ENCODE assay signal across 12 mouse cellular contexts in genomic region chr5:81345436-81346131, GRCm38 (mm10).
DNase-seq lines count a peak whose midpoint lies in the region; ATAC-seq lines count a peak whose summit lies in the region.
"Had no signal": no experiment of that assay in that cellular context is flagged by ENCODE, and none has a peak within 500 bp of the region (broad histone marks: within the 10 kb centered on the region; RNA-seq: fewer than 3 reads in every experiment).

No protein-coding gene starts in this region.

- peak; percentile 5 to 15 for DNase-seq in heart, postnatal 10 days
- DNase-seq in embryo, embryonic 11 days, result peak; percentile 35
- DNase-seq in mesoderm, embryonic 11.5 days (ENCODE audit: low read depth, low spot score), result peak; percentile 49
- DNase-seq in layer of hippocampus, postnatal 36 days, result no peak
- DNase-seq in thymus, adult 18-20 months, result no peak
- DNase-seq: cerebellum, adult 2 months had no signal

- intact Hi-C loops in heart, postnatal 10 days (cut with DNase I), result no loop called here

- no peak overlapping the region for H3K27ac ChIP-seq in heart, embryonic 11.5 days (ENCODE audit: low read depth, low read length)
- no peak overlapping the region for H3K27ac ChIP-seq in hindbrain, embryonic 12.5 days
- H3K27ac ChIP-seq: forebrain, embryonic 13.5 days; macrophage had no signal

- no peak for ATAC-seq in heart, embryonic 11.5 days (replicated peaks; ENCODE audit: insufficient number of reproducible peaks, low FRiP score, low TSS enrichment)
- peak; percentile 45; the same call in 1 of the 2 replicates for ATAC-seq in hindbrain, embryonic 12.5 days (ENCODE audit: low FRiP score)
- no peak for ATAC-seq in CD4-positive, CD25-positive, alpha-beta regulatory T cell, adult 4 months
- ATAC-seq: activated CD4-positive, CD25-positive, alpha-beta regulatory T cell, adult 4 months; forebrain, embryonic 13.5 days had no signal

- no peaks in the 10 kb centered on the region for H3K9me3 ChIP-seq in heart, embryonic 11.5 days (replicated peaks; ENCODE audit: control insufficient read depth, low read length)
- no peaks in the 10 kb centered on the region for H3K9me3 ChIP-seq in hindbrain, embryonic 12.5 days (replicated peaks)
- H3K9me3 ChIP-seq: forebrain, embryonic 13.5 days had no signal

- H3K4me2 ChIP-seq in heart, embryonic 11.5 days, result no peak overlapping the region
- H3K4me2 ChIP-seq in hindbrain, embryonic 12.5 days (replicated peaks), result no peak overlapping the region
- H3K4me2 ChIP-seq: forebrain, embryonic 13.5 days had no signal

- H3K4me3 ChIP-seq in heart, embryonic 11.5 days (ENCODE audit: low read depth, low read length), result no peak overlapping the region
- H3K4me3 ChIP-seq in hindbrain, embryonic 12.5 days, result no peak overlapping the region
- H3K4me3 ChIP-seq: forebrain, embryonic 13.5 days had no signal

- H3K4me1 ChIP-seq in heart, embryonic 11.5 days (ENCODE audit: control insufficient read depth, insufficient read depth, low read length), result no peaks in the 10 kb centered on the region
- H3K4me1 ChIP-seq in hindbrain, embryonic 12.5 days, result peaks cover 12% of the 10 kb centered on the region; the same call in 1 of the 2 replicates

- WGBS in heart, embryonic 11.5 days (ENCODE audit: insufficient replicate concordance), result 65% methylated on average over 9 of the region's 9 CpGs
- 53% methylated on average over 9 of the region's 9 CpGs for WGBS in hindbrain, embryonic 12.5 days

- no peaks in the 10 kb centered on the region for H3K36me3 ChIP-seq in heart, embryonic 11.5 days (ENCODE audit: control insufficient read depth, insufficient read depth, low read length)
- no peaks in the 10 kb centered on the region for H3K36me3 ChIP-seq in hindbrain, embryonic 12.5 days

- no peak overlapping the region for H3K9ac ChIP-seq in heart, embryonic 11.5 days (ENCODE audit: low read depth, low read length)
- H3K9ac ChIP-seq in hindbrain, embryonic 12.5 days, result no peak overlapping the region
- H3K9ac ChIP-seq: forebrain, embryonic 13.5 days had no signal

- H3K27me3 ChIP-seq in heart, embryonic 11.5 days (ENCODE audit: control insufficient read depth, insufficient read depth, low read length), result no peaks in the 10 kb centered on the region
- no peaks in the 10 kb centered on the region for H3K27me3 ChIP-seq in hindbrain, embryonic 12.5 days

Comparison
In these comparisons a context has a peak if more than half of its experiments do, and no peak if none do; other contexts are left out.
1. DNase-seq: peak in heart, postnatal 10 days (2 of 2), embryo, embryonic 11 days (single experiment) and mesoderm, embryonic 11.5 days (single experiment); none in layer of hippocampus, postnatal 36 days (0 of 2) and thymus, adult 18-20 months (0 of 2).